Mouse (Mus musculus): ENCODE results near the gene Plekha5. TPM values are rescaled to one million over a fixed set of nuclear protein-coding genes. Genes with fewer than 3 reads are reported as not detected.

Plekha5 gene
- polyA plus RNA-seq, 1 experiment from 2014 or later = 28.6 TPM

- H3K4me2 ChIP-seq = no peak overlapping the region
- no peaks in the 10 kb centered on the region for H3K9me3 ChIP-seq (ENCODE audit: control insufficient read depth, low read length)
- no peak overlapping the region for H3K4me3 ChIP-seq (ENCODE audit: low read depth, low read length)
- H3K9ac ChIP-seq (ENCODE audit: low read depth, low read length) = no peak overlapping the region
- peaks cover 9% of the 10 kb centered on the region for H3K4me1 ChIP-seq (replicated peaks; ENCODE audit: control insufficient read depth, insufficient read depth, low read length)
- no peak for DNase-seq (ENCODE audit: low spot score)
- 82% methylated on average over 13 of the region's 13 CpGs for WGBS
- no peaks in the 10 kb centered on the region for H3K27me3 ChIP-seq (replicated peaks; ENCODE audit: control insufficient read depth, insufficient read depth, low read length)
- no peak overlapping the region for H3K27ac ChIP-seq (ENCODE audit: low read depth, low read length)
- ATAC-seq (replicated peaks; ENCODE audit: low FRiP score) = no peak; the same call in 1 of the 2 replicates
- H3K36me3 ChIP-seq (ENCODE audit: control insufficient read depth, insufficient read depth, low read length) = no peaks in the 10 kb centered on the region
Observed at GRCm38 (mm10) chr6:140508475-140509150, 84.8 kb downstream of the Plekha5 start.

GRCm38 (mm10) chr6:140509151-140509530, 85.3 kb downstream of the Plekha5 start:
- no peak for DNase-seq (ENCODE audit: low spot score)
- WGBS = 38% methylated on average over 9 of the region's 9 CpGs
- no peak overlapping the region for H3K27ac ChIP-seq (ENCODE audit: low read depth, low read length)

GRCm38 (mm10) chr6:140512016-140512415, 88.2 kb downstream of the Plekha5 start:
- peak overlapping the region; percentile 25; the same call in 1 of the 2 replicates for H3K27ac ChIP-seq (ENCODE audit: low read depth, low read length)
- no peak for ATAC-seq (replicated peaks; ENCODE audit: low FRiP score)
- H3K4me2 ChIP-seq = no peak overlapping the region
- H3K36me3 ChIP-seq (ENCODE audit: control insufficient read depth, insufficient read depth, low read length) = no peaks in the 10 kb centered on the region
- no peak overlapping the region for H3K9ac ChIP-seq (ENCODE audit: low read depth, low read length)
- DNase-seq (ENCODE audit: low spot score) = no peak
- H3K27me3 ChIP-seq (replicated peaks; ENCODE audit: control insufficient read depth, insufficient read depth, low read length) = no peaks in the 10 kb centered on the region
- WGBS = 84% methylated on average over 1 of the region's 1 CpGs
- peaks cover 17% of the 10 kb centered on the region for H3K4me1 ChIP-seq (replicated peaks; ENCODE audit: control insufficient read depth, insufficient read depth, low read length)
- no peak overlapping the region for H3K4me3 ChIP-seq (ENCODE audit: low read depth, low read length)
- H3K9me3 ChIP-seq (ENCODE audit: control insufficient read depth, low read length) = no peaks in the 10 kb centered on the region

More at GRCm38 (mm10) chr6:140509151-140509530, 85.3 kb downstream of the Plekha5 start:
- H3K9me3 ChIP-seq (ENCODE audit: control insufficient read depth, low read length) = no peaks in the 10 kb centered on the region
- H3K9ac ChIP-seq (ENCODE audit: low read depth, low read length) = no peak overlapping the region
- no peak overlapping the region for H3K4me3 ChIP-seq (ENCODE audit: low read depth, low read length)
- H3K27me3 ChIP-seq (replicated peaks; ENCODE audit: control insufficient read depth, insufficient read depth, low read length) = no peaks in the 10 kb centered on the region
- H3K36me3 ChIP-seq (ENCODE audit: control insufficient read depth, insufficient read depth, low read length) = no peaks in the 10 kb centered on the region
- H3K4me2 ChIP-seq = no peak overlapping the region
- peaks cover 11% of the 10 kb centered on the region for H3K4me1 ChIP-seq (replicated peaks; ENCODE audit: control insufficient read depth, insufficient read depth, low read length)
- ATAC-seq (replicated peaks; ENCODE audit: low FRiP score) = no peak

GRCm38 (mm10) chr6:140512427-140512826, 88.6 kb downstream of the Plekha5 start:
- Histone ChIP-seq H3K4me1 (replicated peaks; ENCODE audit: control insufficient read depth, insufficient read depth, low read length) (peaks cover 17% of the 10 kb centered on the region), H3K36me3 (ENCODE audit: control insufficient read depth, insufficient read depth, low read length) (no peaks in the 10 kb centered on the region), H3K9me3 (ENCODE audit: control insufficient read depth, low read length) (no peaks in the 10 kb centered on the region), H3K4me2 (no peak overlapping the region), H3K4me3 (ENCODE audit: low read depth, low read length) (no peak overlapping the region), H3K27ac (ENCODE audit: low read depth, low read length) (peak overlapping the region; percentile 25; the same call in 1 of the 2 replicates), H3K27me3 (replicated peaks; ENCODE audit: control insufficient read depth, insufficient read depth, low read length) (no peaks in the 10 kb centered on the region), H3K9ac (ENCODE audit: low read depth, low read length) (no peak overlapping the region)
- WGBS = 69% methylated on average over 8 of the region's 8 CpGs
- DNase-seq (ENCODE audit: low spot score) (no peak), ATAC-seq (replicated peaks; ENCODE audit: low FRiP score) (no peak)

- H3K36me3 ChIP-seq (ENCODE audit: control insufficient read depth, insufficient read depth, low read length) = no peaks in the 10 kb centered on the region
- H3K4me1 ChIP-seq (replicated peaks; ENCODE audit: control insufficient read depth, insufficient read depth, low read length) = peaks cover 8% of the 10 kb centered on the region
- 23% methylated on average over 8 of the region's 8 CpGs for WGBS
- H3K27me3 ChIP-seq (replicated peaks; ENCODE audit: control insufficient read depth, insufficient read depth, low read length) = no peaks in the 10 kb centered on the region
- H3K27ac ChIP-seq (ENCODE audit: low read depth, low read length) = peak overlapping the region; percentile 30; the same call in 1 of the 2 replicates
- no peak overlapping the region for H3K4me2 ChIP-seq
- H3K9me3 ChIP-seq (ENCODE audit: control insufficient read depth, low read length) = no peaks in the 10 kb centered on the region
- H3K9ac ChIP-seq (ENCODE audit: low read depth, low read length) = no peak overlapping the region
- peak; percentile 47 for ATAC-seq (replicated peaks; ENCODE audit: low FRiP score)
- DNase-seq (ENCODE audit: low spot score) = no peak
- no peak overlapping the region for H3K4me3 ChIP-seq (ENCODE audit: low read depth, low read length)
Observed at GRCm38 (mm10) chr6:140514205-140515110, 90.6 kb downstream of the Plekha5 start.

GRCm38 (mm10) chr6:140515550-140515949, 91.7 kb downstream of the Plekha5 start:
- H3K9ac ChIP-seq (ENCODE audit: low read depth, low read length) = no peak overlapping the region
- no peak overlapping the region for H3K4me2 ChIP-seq
- H3K4me3 ChIP-seq (ENCODE audit: low read depth, low read length) = no peak overlapping the region
- no peaks in the 10 kb centered on the region for H3K9me3 ChIP-seq (ENCODE audit: control insufficient read depth, low read length)
- no peaks in the 10 kb centered on the region for H3K27me3 ChIP-seq (replicated peaks; ENCODE audit: control insufficient read depth, insufficient read depth, low read length)
- DNase-seq (ENCODE audit: low spot score) = no peak
- H3K27ac ChIP-seq (ENCODE audit: low read depth, low read length) = no peak overlapping the region
- H3K36me3 ChIP-seq (ENCODE audit: control insufficient read depth, insufficient read depth, low read length) = no peaks in the 10 kb centered on the region
- WGBS = 80% methylated on average over 4 of the region's 4 CpGs
- ATAC-seq (replicated peaks; ENCODE audit: low FRiP score) = no peak
- peaks cover 7% of the 10 kb centered on the region for H3K4me1 ChIP-seq (replicated peaks; ENCODE audit: control insufficient read depth, insufficient read depth, low read length)

GRCm38 (mm10) chr6:140516202-140516601, 92.3 kb downstream of the Plekha5 start:
- Histone ChIP-seq H3K4me1 (replicated peaks; ENCODE audit: control insufficient read depth, insufficient read depth, low read length) (peaks cover 7% of the 10 kb centered on the region), H3K4me3 (ENCODE audit: low read depth, low read length) (no peak overlapping the region), H3K4me2 (no peak overlapping the region), H3K27ac (ENCODE audit: low read depth, low read length) (no peak overlapping the region), H3K36me3 (ENCODE audit: control insufficient read depth, insufficient read depth, low read length) (no peaks in the 10 kb centered on the region), H3K27me3 (replicated peaks; ENCODE audit: control insufficient read depth, insufficient read depth, low read length) (no peaks in the 10 kb centered on the region), H3K9me3 (ENCODE audit: control insufficient read depth, low read length) (no peaks in the 10 kb centered on the region), H3K9ac (ENCODE audit: low read depth, low read length) (no peak overlapping the region)
- DNase-seq (ENCODE audit: low spot score) = no peak
- no peak for ATAC-seq (replicated peaks; ENCODE audit: low FRiP score)
- 74% methylated on average over 3 of the region's 3 CpGs for WGBS

- no peaks in the 10 kb centered on the region for H3K36me3 ChIP-seq (ENCODE audit: control insufficient read depth, insufficient read depth, low read length)
- 81% methylated on average over 1 of the region's 1 CpGs for WGBS
- no peaks in the 10 kb centered on the region for H3K27me3 ChIP-seq (replicated peaks; ENCODE audit: control insufficient read depth, insufficient read depth, low read length)
- no peak overlapping the region for H3K9ac ChIP-seq (ENCODE audit: low read depth, low read length)
- H3K27ac ChIP-seq (ENCODE audit: low read depth, low read length) = no peak overlapping the region
- peaks cover 7% of the 10 kb centered on the region for H3K4me1 ChIP-seq (replicated peaks; ENCODE audit: control insufficient read depth, insufficient read depth, low read length)
- DNase-seq (ENCODE audit: low spot score) = no peak
- H3K9me3 ChIP-seq (ENCODE audit: control insufficient read depth, low read length) = no peaks in the 10 kb centered on the region
- ATAC-seq (replicated peaks; ENCODE audit: low FRiP score) = peak; percentile 48; the same call in 1 of the 2 replicates
- no peak overlapping the region for H3K4me2 ChIP-seq
- no peak overlapping the region for H3K4me3 ChIP-seq (ENCODE audit: low read depth, low read length)
Observed at GRCm38 (mm10) chr6:140517188-140517587, 93.3 kb downstream of the Plekha5 start.

Data from liver, embryonic 11.5 days (tissue).